ENCODE assay signal across 22 mouse cellular contexts in genomic region chr1:181510855-181511254, GRCm38 (mm10). TPM values are rescaled to one million over a fixed set of nuclear protein-coding genes. Genes with fewer than 3 reads are reported as not detected.
DNase-seq lines count a peak whose midpoint lies in the region; ATAC-seq and TF ChIP-seq lines count a peak whose summit lies in the region.
"Not testable (repeated sequence)": the region's sequence is repeated elsewhere in the genome, so short reads cannot be mapped to it uniquely, and the experiment has no call there.
"Had no signal": no experiment of that assay in that cellular context is flagged by ENCODE, and none has a peak within 500 bp of the region (broad histone marks: within the 10 kb centered on the region; RNA-seq: fewer than 3 reads in every experiment).

No protein-coding gene starts in this region.

- not testable (repeated sequence) for H3K4me1 ChIP-seq in ES-E14 (ENCODE audit: control insufficient read depth in 2 of 2, insufficient read depth in 2 of 2, low read length in 2 of 2, poor library complexity in 1 of 2); heart, embryonic 11.5 days (ENCODE audit: control insufficient read depth, insufficient read depth, low read length); heart, embryonic 14.5 days (ENCODE audit: control insufficient read depth in 2 of 2, insufficient read depth in 2 of 2, low read length in 2 of 2); heart, postnatal 0 days (ENCODE audit: control insufficient read depth, insufficient read depth)

- H3K36me3 ChIP-seq in ES-E14 (ENCODE audit: control insufficient read depth, insufficient read depth, low read length, poor library complexity, severe bottlenecking); heart, embryonic 11.5 days (ENCODE audit: control insufficient read depth, insufficient read depth, low read length); heart, embryonic 14.5 days (ENCODE audit: control insufficient read depth, insufficient read depth, low read length); heart, postnatal 0 days (replicated peaks; ENCODE audit: control insufficient read depth, insufficient read depth, low read length): not testable (repeated sequence)

- H3K27me3 ChIP-seq in heart, embryonic 11.5 days (ENCODE audit: control insufficient read depth, insufficient read depth, low read length); heart, embryonic 14.5 days (ENCODE audit: control insufficient read depth, insufficient read depth, low read length); heart, postnatal 0 days (ENCODE audit: control insufficient read depth, insufficient read depth, low read length): not testable (repeated sequence)

- H3K27ac ChIP-seq in ES-E14 (ENCODE audit: insufficient read depth, low read depth, low read length, poor library complexity, severe bottlenecking); heart, embryonic 11.5 days (ENCODE audit: low read depth, low read length); heart, embryonic 14.5 days (replicated peaks in 1 of 2; ENCODE audit: control insufficient read depth in 1 of 2, insufficient read depth in 1 of 2, low read depth in 2 of 2, low read length in 2 of 2); heart, postnatal 0 days (ENCODE audit: low read depth): not testable (repeated sequence)

- DNase-seq in ES-E14 (ENCODE audit: low read depth, low spot score), result peak; percentile 3
- DNase-seq in brain, embryonic 14.5 days (ENCODE audit: low read depth), result peak; percentile 36
- DNase-seq in heart, postnatal 0 days (ENCODE audit: low spot score), result not testable (repeated sequence)
- DNase-seq in right cerebral cortex, postnatal 25 days, result peak; percentile 11

- TF ChIP-seq CTCF in brain, embryonic 14.5 days (IDR thresholded peaks at IDR 0.05; ENCODE audit: borderline replicate concordance, extremely low read depth, insufficient read depth, insufficient read length); heart, postnatal 0 days (IDR thresholded peaks at IDR 0.05; ENCODE audit: low read depth): not testable (repeated sequence)

- H3K4me3 ChIP-seq in ES-E14 (ENCODE audit: insufficient read depth in 1 of 2, low read depth in 1 of 2, low read length in 2 of 2, poor library complexity in 1 of 2, severe bottlenecking in 1 of 2), result peak overlapping the region in 1 of 2 experiments; percentile 4; a peak in 1 of 4 replicates
- H3K4me3 ChIP-seq in heart, embryonic 11.5 days (ENCODE audit: low read depth, low read length); heart, embryonic 14.5 days (ENCODE audit: control insufficient read depth in 1 of 2, insufficient read depth in 1 of 2, low read depth in 1 of 2, low read length in 2 of 2); heart, postnatal 0 days (ENCODE audit: low read depth, low read length): not testable (repeated sequence)

- not testable (repeated sequence) for TF ChIP-seq EP300 in heart, postnatal 0 days (IDR thresholded peaks at IDR 0.05; ENCODE audit: low read depth)

- in situ Hi-C loops in ES-E14 (cut with MboI; ENCODE audit: low sequenced_read_pairs in 2 of 2, unreplicated experiment in 2 of 2), result not testable (repeated sequence)

- whole genome bisulfite sequencing in heart, embryonic 11.5 days (ENCODE audit: insufficient replicate concordance), result 65% methylated on average over 11 of the region's 11 CpGs
- 58% methylated on average over 11 of the region's 11 CpGs for WGBS in heart, embryonic 14.5 days
- WGBS in heart, postnatal 0 days, result 53% methylated on average over 11 of the region's 11 CpGs

- H3K4me2 ChIP-seq in heart, embryonic 11.5 days, result peak overlapping the region; percentile 24; the same call in 1 of the 2 replicates
- H3K4me2 ChIP-seq in heart, embryonic 14.5 days (ENCODE audit: low read length), result peak overlapping the region; percentile 7
- H3K4me2 ChIP-seq in heart, postnatal 0 days (ENCODE audit: low read depth, low read length), result peak overlapping the region; percentile 23; the same call in 1 of the 2 replicates

- not testable (repeated sequence) for H3K9me3 ChIP-seq in ES-E14 (ENCODE audit: control insufficient read depth, insufficient read depth, low read depth, low read length); heart, embryonic 11.5 days (replicated peaks; ENCODE audit: control insufficient read depth, low read length); heart, embryonic 14.5 days (ENCODE audit: control insufficient read depth, low read length); heart, postnatal 0 days (replicated peaks; ENCODE audit: control insufficient read depth, low read length)

- not testable (repeated sequence) for TF ChIP-seq POLR2A in brain, embryonic 14.5 days (IDR thresholded peaks at IDR 0.05; ENCODE audit: borderline replicate concordance, extremely low read depth, insufficient read depth, insufficient read length, poor library complexity, severe bottlenecking)

- ATAC-seq in frontal cortex, adult (ENCODE audit: low TSS enrichment), result peak; percentile 67
- not testable (repeated sequence) for ATAC-seq in heart, embryonic 11.5 days (replicated peaks; ENCODE audit: insufficient number of reproducible peaks, low FRiP score, low TSS enrichment); heart, embryonic 14.5 days (ENCODE audit: insufficient number of reproducible peaks, insufficient read depth, low FRiP score, low read depth); heart, postnatal 0 days (ENCODE audit: insufficient read depth, low read depth)

- not testable (repeated sequence) for H3K9ac ChIP-seq in ES-E14 (ENCODE audit: insufficient read depth, low read depth, low read length, poor library complexity, severe bottlenecking); heart, embryonic 11.5 days (ENCODE audit: low read depth, low read length); heart, embryonic 14.5 days (ENCODE audit: low read length); heart, postnatal 0 days (replicated peaks; ENCODE audit: low read depth, low read length)

TF ChIP-seq in ES-E14, 5 proteins besides CTCF, POLR2A, EP300 and RAD21:
- TF ChIP-seq MAFK (IDR thresholded peaks at IDR 0.05; ENCODE audit: insufficient read depth, low read depth, low read length), result 0 out of 2 replicates have a peak, but pooled peaks have one; percentile 20

RNA-seq across cellular contexts. Expression of gene Ccdc121, which starts 0.4 kb away (rescaled TPM):
- not detected in 2 replicates for total RNA-seq in ES-E14 (2012; rRNA removed)
- 0.04 and 0.09 TPM in 2 replicates for polyA plus RNA-seq in brain, embryonic 14.5 days (2012; rRNA removed)
- polyA plus RNA-seq in heart, embryonic 11.5 days (2014; fragmentation: Nextera tagmentation; extraction: Ambion mirVana), result 0.53 TPM in 1 of 2 replicates, not detected in the other
- polyA plus RNA-seq in heart, embryonic 14.5 days (2014; fragmentation: Nextera tagmentation; extraction: Ambion mirVana), result 0.18 and 0.51 TPM in 2 replicates
- not detected in 2 replicates for total RNA-seq in heart, postnatal 0 days (2014; rRNA removed; ENCODE audit: low replicate concordance)
- 0.16 and 0.22 TPM in 2 replicates for polyA plus RNA-seq in heart, postnatal 0 days (2015; fragmentation: Nextera tagmentation; extraction: Ambion mirVana)
- total RNA-seq: adrenal gland, adult 18-20 months; adrenal gland, postnatal 10 days; adrenal gland, postnatal 36 days; CH12.LX; gastrocnemius, adult 8-10 months; gastrocnemius, postnatal 25 days; heart, adult 2 months; heart, postnatal 10 days; heart, postnatal 36 days had no signal
- polyA plus RNA-seq: embryonic facial prominence, embryonic 13.5 days; erythroblast, embryonic 14.5 days; forebrain, embryonic 12.5 days; forebrain, embryonic 16.5 days; hindbrain, embryonic 13.5 days; intestine, embryonic 15.5 days had no signal
